Mouse (Mus musculus): ENCODE data around the gene Plet1.

The Plet1 gene

DNA sequence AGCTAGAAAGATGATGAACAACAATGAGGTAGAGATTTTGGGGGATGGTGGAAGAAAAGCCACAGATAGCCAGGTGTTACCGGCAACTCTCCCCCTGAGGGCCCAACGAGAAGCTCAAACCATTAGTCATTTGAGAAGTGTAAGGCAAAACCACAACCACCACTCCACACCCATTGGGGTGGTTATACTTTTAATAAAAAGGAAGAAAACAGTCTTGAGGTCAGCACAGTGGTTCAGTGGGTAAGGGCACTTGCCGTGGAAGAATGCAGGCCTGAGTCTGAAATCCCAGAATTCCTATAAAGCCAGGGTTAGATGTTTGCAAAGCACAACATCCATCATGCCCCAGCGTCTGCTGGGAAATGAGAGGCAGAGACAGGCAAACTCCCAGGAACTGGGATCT lies 43.0 kb downstream of the Plet1 start:
- no peak for DNase-seq

DNA sequence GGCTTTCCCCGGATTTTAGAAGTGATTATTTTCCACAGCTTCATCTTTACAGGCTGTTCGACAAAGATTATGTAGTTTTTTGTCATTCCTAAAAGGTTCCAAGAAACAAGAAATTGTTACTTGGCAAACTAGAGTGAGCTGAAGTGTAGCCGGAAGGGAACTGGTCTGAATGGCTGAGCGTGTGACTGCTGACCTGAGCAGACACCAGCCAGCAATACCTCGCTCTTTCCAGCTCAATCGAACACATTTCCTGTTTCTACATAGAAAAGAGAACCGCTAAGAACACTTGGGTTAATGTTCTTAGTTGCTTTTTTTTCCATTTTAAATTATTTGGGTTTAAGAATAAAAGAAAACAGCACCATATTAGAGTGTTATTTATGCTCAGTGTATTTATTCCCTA lies 45.8 kb downstream of the Plet1 start:
- no peak for DNase-seq

GRCm38 (mm10) chr9:50542401-50542800 lies 48.1 kb downstream of the Plet1 start:
- no peak for DNase-seq

DNA sequence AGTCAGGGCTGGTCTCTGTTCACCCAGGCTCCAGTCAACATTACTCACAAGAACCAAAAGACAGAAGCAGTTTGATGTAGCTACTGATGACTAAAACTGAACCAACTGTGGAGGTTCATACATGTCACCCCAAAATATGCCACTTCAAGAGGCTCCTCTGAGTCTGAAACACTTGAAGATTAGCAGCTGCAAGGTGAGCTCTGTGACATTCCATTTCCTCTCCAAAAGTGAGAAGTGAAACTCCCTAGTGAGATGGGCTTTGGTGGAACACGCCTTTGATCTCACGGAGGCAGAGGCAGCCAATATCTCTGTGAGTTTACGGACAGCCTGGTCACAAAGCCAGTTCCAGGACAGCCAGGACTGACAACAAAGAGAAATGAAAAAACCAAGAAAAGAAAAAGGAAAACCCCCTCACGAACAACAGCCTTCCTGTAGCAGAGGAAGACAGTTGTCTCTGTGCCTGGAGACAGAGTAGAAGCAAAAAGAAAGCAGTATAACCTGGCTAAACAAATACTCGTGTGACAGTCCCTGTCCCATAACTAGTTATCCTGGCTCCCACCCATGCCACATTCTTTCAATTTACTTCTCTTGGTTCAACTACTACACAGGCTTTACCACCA lies 53.6 kb downstream of the Plet1 start:
- no peak for DNase-seq

DNA sequence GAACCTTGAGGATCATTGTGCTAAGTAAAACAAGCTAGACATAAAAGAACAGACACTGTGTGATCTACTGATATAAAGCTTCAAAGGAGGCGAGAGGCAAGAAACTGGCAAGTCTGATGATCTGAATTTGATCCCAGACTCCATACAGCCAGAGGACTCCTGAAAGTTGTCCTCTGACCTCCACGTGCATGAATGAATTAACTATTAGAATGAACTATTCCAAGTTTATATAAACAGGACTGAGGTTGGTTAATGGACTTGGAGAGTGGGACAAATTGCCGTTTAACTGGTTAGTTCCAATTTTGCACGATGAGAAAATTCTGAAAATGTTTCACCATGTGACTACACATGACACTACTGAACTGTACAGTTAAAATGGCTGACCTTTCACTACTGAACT lies 54.6 kb downstream of the Plet1 start:
- DNase-seq, result no peak

DNA sequence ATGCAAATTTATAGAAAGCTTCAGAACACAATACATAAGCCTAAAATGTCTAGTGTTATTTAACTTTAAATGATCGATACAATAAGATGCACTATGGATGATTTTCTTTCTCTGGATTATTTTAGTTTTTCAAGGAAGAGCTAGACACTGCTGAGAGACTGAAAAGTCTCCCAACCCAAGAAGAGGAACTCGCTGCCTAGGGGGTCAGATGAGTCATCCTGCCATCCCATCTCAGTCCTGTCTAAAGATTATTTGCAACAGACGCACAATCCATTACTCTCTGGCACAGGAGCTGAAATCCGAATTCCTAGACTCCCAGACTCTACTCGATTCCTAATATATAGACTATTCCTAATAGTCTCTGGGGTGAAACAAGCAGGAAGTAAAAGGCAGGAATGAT lies 57.9 kb downstream of the Plet1 start:
- DNase-seq, result no peak

- DNase-seq, result no peak
Measured at GRCm38 (mm10) chr9:50553547-50553946, 59.2 kb downstream of the Plet1 start.

DNA sequence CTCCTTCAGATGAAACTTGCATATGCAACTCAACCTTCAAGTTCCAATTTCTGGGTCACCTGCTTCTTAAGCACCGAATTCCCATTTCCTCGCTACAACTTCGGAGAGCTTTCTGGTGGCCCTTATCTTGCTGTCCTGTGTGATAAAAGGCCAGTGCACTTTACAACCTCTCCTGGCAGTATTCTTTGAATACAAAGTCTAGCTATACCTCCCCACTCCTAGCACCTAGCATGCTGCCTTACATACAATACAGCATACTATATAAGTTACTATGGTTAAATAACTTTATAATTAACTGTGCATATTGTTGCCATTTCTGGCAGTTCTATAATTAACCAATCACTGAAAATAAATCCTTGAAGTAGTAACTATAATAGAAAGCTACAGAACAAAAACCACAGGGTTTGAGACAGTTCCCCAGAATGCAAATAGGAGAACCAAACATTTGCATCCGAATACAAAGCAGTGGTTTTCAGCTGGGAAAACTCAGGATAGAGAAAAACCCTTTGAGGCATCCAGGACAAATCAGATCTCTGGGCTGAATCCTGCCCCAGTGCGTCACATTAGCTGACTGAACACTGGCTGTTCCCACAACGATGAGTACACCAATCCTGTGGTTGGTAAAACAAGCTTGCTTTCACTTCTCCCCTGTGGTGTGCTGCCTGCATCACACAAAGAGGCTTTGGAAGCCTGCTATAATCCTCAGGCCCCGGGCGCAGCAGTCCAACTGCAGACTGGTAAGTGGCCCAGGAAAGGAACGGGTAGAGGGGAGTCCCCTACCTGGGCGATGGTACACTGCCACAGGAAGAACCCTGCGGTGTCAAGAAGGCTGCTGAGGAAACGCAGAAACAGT lies 60.1 kb downstream of the Plet1 start, which contains the start of gene Il18:
TSS of gene Il18 (plus strand) at position 587 of the 853 bp plus-strand sequence.
- DNase-seq, result peak in 1 of 2 experiments; percentile 9

- DNase-seq, result no peak
Measured at GRCm38 (mm10) chr9:50555094-50555446, 60.7 kb downstream of the Plet1 start, which contains the start of gene Bco2. Gene Bco2, minus strand, starts transcription at chr9:50555181.
